Mouse (Mus musculus) cerebellum, adult 11-12 months (tissue): ENCODE results near the gene Polr2b.
A peak's percentile ranks its signal among the peaks of the same experiment; 100 is the strongest.

ENCODE experiments used
- DNase-seq: peaks from one replicate; pipeline ENCODE4 v3.0.0; 2022

Polr2b gene

DNA sequence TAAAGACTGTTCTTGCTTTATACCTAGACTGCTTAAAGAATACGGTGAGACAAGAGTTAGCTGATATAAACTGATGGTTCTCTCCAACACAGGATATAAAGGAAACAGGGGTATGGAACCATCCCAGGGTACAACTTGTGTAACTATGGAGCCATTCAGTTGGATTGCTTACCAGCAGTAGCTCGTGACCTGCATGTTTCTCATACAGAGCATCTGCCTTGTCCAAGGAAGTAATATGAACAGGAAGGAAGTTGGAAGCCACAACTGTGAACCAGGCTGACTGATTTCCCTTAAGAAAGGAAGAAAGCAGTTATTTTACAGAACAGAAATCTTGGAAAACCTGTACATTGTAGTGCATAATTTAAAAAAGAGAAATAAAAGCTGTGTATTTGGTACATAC lies 10.5 kb upstream of the Polr2b start:
- no peak for DNase-seq

- no peak for DNase-seq
These were observed 8.5 kb upstream of the Polr2b start for GRCm38 (mm10) chr5:77301296-77301903.

- no peak for DNase-seq
These were observed 2.0 kb upstream of the Polr2b start for GRCm38 (mm10) chr5:77307821-77308553.

DNA sequence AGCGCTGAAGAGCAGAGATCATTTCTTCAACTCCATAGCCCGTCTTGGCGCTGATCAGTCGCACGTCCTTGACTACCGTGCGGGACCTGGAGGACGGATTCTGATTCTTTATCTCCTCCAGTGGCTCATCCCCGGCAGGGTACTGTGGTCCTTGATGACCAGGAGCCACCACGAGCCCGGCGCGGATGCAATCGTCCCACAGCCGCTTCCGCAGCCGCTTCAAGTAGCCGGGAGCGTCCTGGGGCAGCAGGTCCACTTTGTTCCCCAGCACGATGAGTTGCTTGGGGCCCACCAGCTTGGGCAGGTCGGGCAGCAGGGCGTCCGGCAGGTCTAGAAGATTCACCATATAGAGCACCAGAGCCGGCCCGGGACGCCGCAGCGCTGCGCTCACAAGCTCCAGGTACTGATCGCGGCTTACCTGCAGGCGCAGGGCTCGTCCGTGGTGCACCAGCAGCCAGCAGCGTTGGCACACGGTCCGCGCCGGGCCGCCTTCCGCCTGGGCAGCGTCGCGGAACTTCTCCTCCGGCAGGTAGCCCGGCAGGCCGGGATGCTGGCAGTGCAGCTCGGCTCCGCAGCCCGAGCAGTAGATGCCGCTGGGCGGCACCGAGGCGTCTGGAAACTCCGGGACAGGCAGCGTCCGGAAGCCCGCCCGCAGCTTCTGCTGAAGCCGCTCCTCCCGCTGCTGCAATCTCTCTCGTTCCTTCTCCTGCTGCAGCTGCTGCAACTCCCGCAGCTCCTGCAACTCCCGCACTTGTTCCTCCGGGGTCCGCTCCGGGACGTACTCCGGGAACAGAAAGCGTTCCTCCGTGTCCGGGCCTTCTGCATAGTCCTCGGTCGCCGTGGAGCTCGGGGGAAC lies 668 bp upstream of the Polr2b start:
- no peak for DNase-seq

- no peak for DNase-seq
These were observed 4.3 kb downstream of the Polr2b start for GRCm38 (mm10) chr5:77314206-77314605.

DNA sequence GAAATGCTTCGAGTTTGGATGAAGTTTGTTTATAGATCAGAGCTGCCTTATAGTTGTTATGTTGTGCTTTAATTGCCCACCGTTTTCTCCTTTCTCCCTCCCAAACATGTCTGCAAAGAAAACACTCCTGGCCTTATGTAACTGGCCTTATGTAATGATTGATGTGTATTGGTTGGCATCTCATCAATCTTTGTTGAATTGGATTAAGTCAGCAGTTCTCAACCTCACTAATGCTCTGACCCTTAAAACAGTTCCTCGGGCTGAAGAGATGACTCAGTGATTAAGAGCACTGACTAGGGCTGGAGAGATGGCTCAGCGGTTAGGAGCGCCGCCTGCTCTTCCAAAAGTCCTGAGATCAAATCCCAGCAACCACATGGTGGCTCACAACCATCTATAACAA lies 5.0 kb downstream of the Polr2b start:
- DNase-seq = no peak

GRCm38 (mm10) chr5:77324936-77325335 lies 15.0 kb downstream of the Polr2b start:
- no peak for DNase-seq

GRCm38 (mm10) chr5:77330154-77330553 lies 20.2 kb downstream of the Polr2b start:
- no peak for DNase-seq

- no peak for DNase-seq
These were observed 30.1 kb downstream of the Polr2b start for GRCm38 (mm10) chr5:77340033-77340432.

- DNase-seq = no peak
These were observed 39.0 kb downstream of the Polr2b start for GRCm38 (mm10) chr5:77348901-77349300.

GRCm38 (mm10) chr5:77349971-77350658 lies 40.2 kb downstream of the Polr2b start:
- DNase-seq = no peak

DNA sequence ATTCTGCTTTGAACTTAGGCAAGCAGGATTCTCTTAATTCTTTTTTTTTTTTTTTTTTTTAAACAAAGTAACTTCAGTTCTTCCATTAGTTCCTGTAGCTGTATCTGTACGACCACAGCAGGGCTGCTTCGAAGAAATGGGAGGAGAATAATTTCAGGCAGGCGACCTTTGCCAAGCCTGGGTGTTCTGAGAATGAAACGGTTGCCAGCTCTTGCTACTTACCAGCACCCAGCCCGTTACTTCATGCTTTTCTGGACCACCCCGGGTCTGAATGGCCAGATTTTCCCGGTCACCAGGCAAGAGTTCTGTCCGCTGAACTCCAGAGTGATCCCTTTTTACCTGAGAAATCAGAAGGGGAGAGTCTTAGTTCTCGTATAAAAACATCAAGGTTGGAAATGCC lies 41.7 kb downstream of the Polr2b start:
- no peak for DNase-seq

- DNase-seq = peak; percentile 58
These were observed 44.4 kb downstream of the Polr2b start for GRCm38 (mm10) chr5:77354361-77354787.

- no peak for DNase-seq
These were observed 45.6 kb downstream of the Polr2b start for GRCm38 (mm10) chr5:77355307-77356265.

DNA sequence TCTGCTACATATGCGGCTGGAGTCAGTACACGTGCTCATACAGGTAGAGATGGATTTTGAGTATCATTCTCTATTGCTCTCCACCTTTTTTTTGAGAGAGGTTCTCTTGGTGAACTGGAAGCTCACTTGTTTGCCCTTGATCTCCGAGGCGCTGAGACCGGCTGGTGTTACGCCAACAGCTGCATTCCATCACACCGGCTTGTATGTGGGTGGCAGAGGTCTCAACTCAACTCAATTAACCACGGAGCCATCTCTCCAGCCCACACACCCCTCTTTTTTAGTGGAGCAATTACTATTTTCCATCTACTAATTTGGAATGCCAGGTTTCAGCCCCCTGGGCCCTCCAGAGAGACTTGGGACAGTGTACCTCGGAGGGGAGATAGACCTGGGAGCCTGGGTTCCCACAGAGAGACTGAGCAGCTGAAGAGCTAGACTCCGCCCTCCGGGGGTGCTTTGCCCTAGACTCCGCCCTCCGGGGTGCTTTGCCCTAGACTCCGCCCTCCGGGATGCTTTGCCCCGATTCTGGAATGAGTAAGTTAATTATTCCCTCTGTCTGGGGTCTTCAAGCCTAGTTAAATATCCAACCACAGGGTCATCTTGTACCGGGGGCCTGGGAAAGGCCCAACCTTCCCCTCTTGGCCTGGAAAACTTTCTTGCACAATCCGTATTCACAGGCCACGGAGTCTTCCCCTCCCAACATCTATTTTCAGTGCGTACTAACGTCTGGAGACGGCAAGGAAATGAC lies 47.6 kb downstream of the Polr2b start:
- no peak for DNase-seq

GRCm38 (mm10) chr5:77358347-77358746 lies 48.4 kb downstream of the Polr2b start:
- DNase-seq = no peak

GRCm38 (mm10) chr5:77359971-77360370 lies 50.0 kb downstream of the Polr2b start:
- no peak for DNase-seq

- no peak for DNase-seq
These were observed 51.1 kb downstream of the Polr2b start for GRCm38 (mm10) chr5:77361006-77361405.

DNA sequence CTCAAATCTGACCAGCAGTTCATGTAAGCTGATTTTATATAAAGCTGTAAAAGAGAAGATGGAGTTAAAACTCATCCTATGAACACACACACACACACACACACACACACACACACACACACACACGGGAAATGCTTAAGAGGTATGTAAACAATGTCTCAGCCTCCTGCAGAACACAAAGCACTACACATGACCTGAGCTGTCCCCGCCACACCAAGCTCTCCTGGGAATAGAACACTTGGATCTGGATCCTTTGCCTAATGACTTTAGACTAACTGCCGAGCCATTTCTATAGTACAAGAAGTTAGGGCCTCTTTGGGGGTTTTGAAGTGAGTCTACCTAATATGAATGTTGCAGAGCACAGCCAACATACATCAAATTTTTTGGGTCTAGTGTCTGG lies 52.2 kb downstream of the Polr2b start:
- DNase-seq = no peak

- DNase-seq = no peak
These were observed 53.7 kb downstream of the Polr2b start for GRCm38 (mm10) chr5:77363650-77364049.

GRCm38 (mm10) chr5:77364443-77365038 lies 54.6 kb downstream of the Polr2b start:
- DNase-seq = no peak
